Mouse (Mus musculus): Measurements from ENCODE around the gene St6galnac3.

The St6galnac3 gene

GRCm38 (mm10) chr3:153733364-153734159 lies 8.6 kb upstream of the St6galnac3 start:
- in situ Hi-C loops (cut with MboI, MseI) = no loop called here

- in situ Hi-C loops (cut with MboI, MseI) = no loop called here
These were observed 7.8 kb upstream of the St6galnac3 start for GRCm38 (mm10) chr3:153732749-153733148.

- in situ Hi-C loops (cut with MboI, MseI) = no loop called here
These were observed 7.1 kb upstream of the St6galnac3 start for GRCm38 (mm10) chr3:153732035-153732434.

GRCm38 (mm10) chr3:153728577-153728976 lies 3.6 kb upstream of the St6galnac3 start:
- in situ Hi-C loops (cut with MboI, MseI) = no loop called here

- in situ Hi-C loops (cut with MboI, MseI) = no loop called here
These were observed 1.4 kb downstream of the St6galnac3 start for GRCm38 (mm10) chr3:153723467-153724079.

- in situ Hi-C loops (cut with MboI, MseI) = no loop called here
These were observed 3.4 kb downstream of the St6galnac3 start for GRCm38 (mm10) chr3:153721525-153721924.

- in situ Hi-C loops (cut with MboI, MseI) = no loop called here
These were observed 4.1 kb downstream of the St6galnac3 start for GRCm38 (mm10) chr3:153720922-153721321.

- in situ Hi-C loops (cut with MboI, MseI) = no loop called here
These were observed 4.7 kb downstream of the St6galnac3 start for GRCm38 (mm10) chr3:153720296-153720695.

- in situ Hi-C loops (cut with MboI, MseI) = no loop called here
These were observed 5.6 kb downstream of the St6galnac3 start for GRCm38 (mm10) chr3:153719256-153719970.

GRCm38 (mm10) chr3:153718724-153719123 lies 6.2 kb downstream of the St6galnac3 start:
- in situ Hi-C loops (cut with MboI, MseI) = no loop called here

GRCm38 (mm10) chr3:153717742-153718141 lies 7.2 kb downstream of the St6galnac3 start:
- in situ Hi-C loops (cut with MboI, MseI) = no loop called here

GRCm38 (mm10) chr3:153715646-153716045 lies 9.3 kb downstream of the St6galnac3 start:
- in situ Hi-C loops (cut with MboI, MseI) = no loop called here

- in situ Hi-C loops (cut with MboI, MseI) = no loop called here
These were observed 14.4 kb downstream of the St6galnac3 start for GRCm38 (mm10) chr3:153710545-153710944.

GRCm38 (mm10) chr3:153707687-153708086 lies 17.3 kb downstream of the St6galnac3 start:
- in situ Hi-C loops (cut with MboI, MseI) = no loop called here

- in situ Hi-C loops (cut with MboI, MseI) = no loop called here
These were observed 18.1 kb downstream of the St6galnac3 start for GRCm38 (mm10) chr3:153706901-153707300.

- in situ Hi-C loops (cut with MboI, MseI) = no loop called here
These were observed 22.9 kb downstream of the St6galnac3 start for GRCm38 (mm10) chr3:153701752-153702740.

GRCm38 (mm10) chr3:153701172-153701571 lies 23.8 kb downstream of the St6galnac3 start:
- in situ Hi-C loops (cut with MboI, MseI) = no loop called here

GRCm38 (mm10) chr3:153699086-153699485 lies 25.9 kb downstream of the St6galnac3 start:
- in situ Hi-C loops (cut with MboI, MseI) = no loop called here

- in situ Hi-C loops (cut with MboI, MseI) = no loop called here
These were observed 32.0 kb downstream of the St6galnac3 start for GRCm38 (mm10) chr3:153692978-153693377.

- in situ Hi-C loops (cut with MboI, MseI) = no loop called here
These were observed 32.7 kb downstream of the St6galnac3 start for GRCm38 (mm10) chr3:153692206-153692813.

GRCm38 (mm10) chr3:153691537-153691936 lies 33.4 kb downstream of the St6galnac3 start:
- in situ Hi-C loops (cut with MboI, MseI) = no loop called here

Measured in regulatory T cell (primary cell).